Mouse (Mus musculus) layer of hippocampus, postnatal 25 days (tissue): ENCODE results near the gene Hnrnpll. TPM values are rescaled to one million over a fixed set of nuclear protein-coding genes. Genes with fewer than 3 reads are reported as not detected.

Experiments
- DNase-seq, 2 experiments: peaks; one replicate each; pipeline ENCODE4 v3.0.0; 2022; ENCODE audit warnings: mixed read lengths in 2 of 2, low spot score in 1 of 2; ENCODE audit errors: extremely low spot score in 1 of 2
- total RNA-seq, 2 experiments: library from RNA; stranded (reverse); gene quantifications; 2 replicates each; pipeline ENCODE4 v1.2.3; 2021

Hnrnpll gene
- total RNA-seq = 10 to 100 TPM; 57.1 to 64.1 TPM

DNA sequence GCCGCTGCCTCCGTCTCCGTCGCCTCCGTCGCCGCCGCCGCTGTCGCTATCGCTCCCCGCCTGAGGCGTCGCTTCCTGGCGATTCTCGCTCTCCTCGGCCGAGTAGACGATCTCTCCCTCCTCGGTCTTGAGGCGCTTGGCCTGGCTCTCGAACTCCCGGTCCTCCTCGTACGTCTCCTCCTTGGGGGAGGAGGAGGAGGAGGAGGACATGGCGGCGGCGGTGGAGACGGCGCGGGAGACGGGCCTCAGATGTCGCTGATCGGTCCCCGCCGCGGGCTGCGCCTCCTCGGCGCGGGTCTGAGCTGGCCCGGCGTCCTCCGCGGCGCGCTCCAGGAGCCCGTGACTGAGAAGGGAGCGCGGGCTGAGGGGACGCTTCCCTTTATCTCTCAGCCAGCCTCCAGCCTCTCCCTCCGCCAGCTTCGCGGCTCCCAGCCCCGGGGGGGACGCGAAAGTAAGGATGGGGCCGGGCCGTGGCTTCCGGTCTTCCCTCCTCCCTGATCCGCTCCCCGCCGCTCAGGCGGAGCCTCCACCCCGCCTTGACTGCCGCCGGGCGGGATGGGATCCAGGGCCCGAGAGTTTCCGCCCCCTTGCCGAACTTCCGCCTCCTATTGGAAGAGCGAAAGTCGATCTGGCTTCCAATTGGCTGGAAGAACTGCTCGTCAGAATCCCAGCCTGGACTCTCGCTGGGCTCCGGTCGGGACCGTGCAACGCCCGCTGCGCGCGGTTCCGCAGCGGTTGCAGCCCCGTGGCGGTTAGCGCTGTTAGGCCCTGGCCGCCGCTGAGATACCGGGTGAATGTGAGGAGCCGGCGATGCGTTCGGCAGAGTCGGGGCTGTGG, at the start of gene Hnrnpll:
TSS of gene Hnrnpll (minus strand) at position 552 of the 837 bp plus-strand sequence.
- peak; percentile 94 to 99 for DNase-seq

DNA sequence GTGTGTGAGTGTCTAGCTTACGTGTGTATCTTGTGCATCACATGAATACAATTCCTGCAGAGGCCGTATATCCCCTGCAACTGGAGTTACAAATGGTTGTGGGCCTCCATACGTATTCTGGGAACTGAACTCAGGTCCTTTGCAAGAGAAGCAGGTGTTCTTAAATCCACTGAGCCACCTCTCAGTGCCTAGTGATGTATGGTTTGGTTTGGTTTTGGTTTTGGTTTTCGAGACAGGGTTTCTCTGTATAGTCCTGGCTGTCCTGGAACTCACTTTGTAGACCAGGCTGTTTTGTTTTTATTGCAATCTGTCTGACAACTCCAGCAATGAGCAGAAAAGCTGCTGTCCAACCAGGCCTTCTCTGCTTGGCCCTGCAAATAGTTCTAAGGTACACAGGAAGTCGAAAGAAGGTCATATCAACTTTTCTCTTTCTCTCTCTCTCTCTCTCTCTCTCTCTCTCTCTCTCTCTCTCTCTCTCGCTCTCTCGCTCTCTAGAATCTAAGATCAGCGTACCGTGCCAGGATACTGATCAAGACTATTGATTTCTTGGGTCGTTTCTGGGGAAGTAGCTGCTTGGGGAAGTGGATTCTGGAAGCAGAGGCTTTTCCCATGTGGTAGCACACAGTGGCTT, 43.3 kb upstream of the Hnrnpll start:
- DNase-seq = no peak

DNA sequence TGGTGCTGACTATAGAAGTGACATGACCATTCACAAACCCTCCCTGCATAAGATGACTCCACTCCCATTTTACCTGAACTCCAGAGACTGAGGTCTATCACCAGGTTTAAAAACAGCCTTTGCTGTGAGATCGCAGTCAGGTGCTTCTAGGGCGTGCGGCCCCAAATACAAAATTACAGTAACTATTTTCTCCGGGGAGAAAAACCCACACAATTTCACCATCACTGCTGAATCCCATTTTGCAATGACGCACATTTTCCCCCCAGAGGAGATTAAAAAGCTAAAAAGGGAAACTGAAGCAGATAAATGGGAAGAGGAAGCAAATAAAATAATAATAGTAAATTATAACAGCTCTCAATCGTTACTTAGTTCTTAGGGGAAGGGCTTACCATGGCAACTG, 37.7 kb upstream of the Hnrnpll start:
- DNase-seq = no peak

DNA sequence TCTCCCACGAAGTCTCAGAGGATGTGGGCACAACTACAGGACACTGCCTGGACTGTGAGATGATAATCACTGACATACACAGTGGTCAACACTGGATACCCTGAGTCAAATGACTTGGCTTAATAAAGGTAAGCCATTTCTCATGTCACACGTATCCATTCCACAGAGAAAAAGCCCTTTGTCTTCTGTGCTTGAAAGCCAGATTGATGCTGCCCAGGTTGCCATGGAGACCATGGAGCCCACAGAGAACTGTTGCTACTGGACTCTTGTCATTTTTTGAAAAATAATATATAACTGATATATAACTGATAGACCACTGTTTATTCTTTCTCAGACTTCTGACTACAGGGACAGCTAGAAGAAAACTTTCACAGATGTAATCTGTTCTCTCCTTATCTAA, 35.1 kb upstream of the Hnrnpll start:
- no peak for DNase-seq

DNA sequence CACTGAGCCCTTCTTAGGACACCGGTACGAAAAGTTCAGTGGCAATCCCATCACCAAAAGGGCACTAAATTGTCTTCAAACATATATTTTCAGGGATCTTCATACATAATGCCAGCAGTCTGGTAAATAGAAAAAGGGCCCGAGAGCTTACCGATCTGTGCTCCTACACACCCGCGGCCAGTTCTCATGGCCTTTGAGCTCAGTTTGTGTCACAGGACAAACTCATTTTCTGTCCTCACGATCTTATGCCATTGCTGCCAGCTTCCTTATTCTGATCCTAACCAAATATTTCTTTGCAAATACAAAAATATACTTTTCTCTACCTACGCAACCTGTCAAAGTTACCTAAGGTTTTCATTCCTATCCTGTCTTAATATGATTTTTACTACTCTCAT, 34.6 kb upstream of the Hnrnpll start:
- DNase-seq = no peak

DNA sequence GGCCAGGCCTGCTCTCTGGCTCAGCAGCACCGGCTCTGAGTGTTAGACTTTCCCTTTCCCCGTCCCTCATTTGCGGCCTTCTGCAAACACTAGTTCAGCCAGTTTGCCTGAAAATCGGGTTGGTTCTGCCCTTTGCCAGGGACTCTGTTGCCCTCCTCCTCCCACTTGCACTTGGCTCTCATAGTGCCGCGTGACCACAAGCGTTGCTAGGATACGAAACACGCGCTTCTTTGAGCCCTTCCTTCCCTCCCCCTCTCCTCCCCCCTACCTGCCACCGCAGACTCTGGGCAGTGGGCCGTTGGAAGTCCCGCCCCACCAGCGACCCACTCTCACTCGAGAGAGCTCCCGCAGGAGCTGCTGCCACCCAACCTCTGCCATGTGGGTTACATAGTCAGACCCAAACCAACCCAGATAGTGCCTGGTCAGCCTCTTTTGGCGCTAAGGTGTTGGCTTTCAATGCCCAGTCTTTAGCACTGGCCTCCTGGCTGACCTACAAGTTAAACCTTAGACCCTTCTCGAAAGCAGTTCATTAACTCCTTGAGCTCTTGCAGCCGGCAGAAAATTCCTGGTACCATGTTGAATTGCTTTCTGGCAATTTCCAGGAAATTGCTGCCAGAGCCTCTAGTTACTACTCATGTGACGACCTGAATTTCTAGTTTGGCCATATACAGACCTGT, 34.0 kb upstream of the Hnrnpll start:
- DNase-seq = peak; percentile 20 to 34

DNA sequence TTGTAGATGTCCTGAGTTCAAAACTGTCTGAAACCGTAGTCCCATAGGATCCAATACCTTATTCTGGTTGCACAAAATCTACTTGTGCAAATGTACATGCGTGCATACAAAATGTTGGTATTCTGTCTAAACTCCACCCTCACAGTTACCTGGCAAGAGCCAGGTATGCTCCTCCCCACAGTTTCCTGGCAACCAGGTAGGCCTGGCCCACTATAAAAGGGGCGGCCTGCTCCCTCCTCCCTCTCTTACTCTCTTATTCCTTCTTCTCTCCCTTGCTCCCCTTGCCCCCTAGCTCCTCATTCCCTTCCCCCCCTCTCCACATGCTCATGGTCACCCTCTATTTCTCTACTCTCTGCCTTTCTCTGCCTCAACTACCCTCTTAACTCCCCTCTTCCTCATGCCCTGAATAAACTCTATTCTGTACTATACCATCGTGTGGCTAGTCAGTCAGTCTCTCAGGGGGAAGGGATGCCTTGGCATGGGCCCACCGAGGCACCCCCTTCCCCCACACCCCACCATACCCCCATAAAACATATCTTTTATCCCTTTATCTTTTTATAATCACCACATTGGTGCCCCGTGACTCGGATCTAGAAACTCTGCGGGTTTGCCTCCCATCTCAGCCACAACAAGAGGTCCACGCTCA, 33.2 kb upstream of the Hnrnpll start:
- DNase-seq = no peak

DNA sequence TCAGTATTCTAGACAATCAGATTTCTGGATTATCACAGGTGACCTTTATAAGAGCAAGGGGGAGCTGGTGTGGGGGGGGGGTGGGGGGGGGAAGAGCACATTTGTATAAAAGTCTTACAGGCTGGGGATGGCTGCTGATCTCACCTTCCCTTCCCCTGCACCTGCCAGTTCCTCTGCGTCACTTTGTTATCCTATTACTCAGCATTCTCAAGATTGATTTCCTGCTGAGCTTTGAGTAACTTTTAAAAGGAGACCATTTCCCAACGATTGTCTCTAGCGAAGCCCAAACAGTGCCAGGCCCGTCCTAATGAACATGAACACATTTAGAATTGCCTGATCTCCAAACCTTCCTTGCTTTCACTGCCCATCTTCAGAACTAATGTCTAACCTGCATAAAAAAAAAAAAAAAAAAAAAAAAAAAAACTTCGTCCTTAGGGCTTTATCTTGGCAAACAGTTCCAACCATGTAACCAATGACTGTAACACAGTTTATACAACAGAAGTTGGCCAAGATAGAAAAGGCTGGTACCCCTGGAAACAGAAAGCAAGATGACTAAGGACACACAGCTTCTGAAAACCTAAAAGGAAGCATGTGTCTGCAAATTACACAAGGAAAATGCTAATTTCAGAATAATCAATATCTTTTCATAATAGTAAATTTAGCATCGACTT, 29.9 kb upstream of the Hnrnpll start:
- DNase-seq = no peak

DNA sequence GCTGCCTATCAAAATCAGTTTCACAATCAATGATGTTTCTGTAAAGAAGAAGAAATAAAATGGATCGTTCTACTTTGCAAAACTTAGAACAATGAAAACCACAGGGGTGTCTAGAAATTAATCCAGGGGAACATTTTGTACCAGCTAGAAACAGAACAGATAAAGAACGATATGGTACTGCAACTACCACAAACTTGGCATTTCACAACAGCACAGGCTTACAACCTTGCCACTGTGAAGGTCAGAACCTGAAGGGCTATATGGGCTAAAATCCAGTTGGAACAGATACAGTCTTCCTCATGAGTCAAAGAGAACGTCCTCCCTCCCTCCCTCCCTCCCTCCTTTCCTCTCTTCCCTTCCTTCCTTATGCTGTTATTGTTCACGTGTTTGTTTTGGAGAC, 28.4 kb upstream of the Hnrnpll start:
- no peak for DNase-seq

DNA sequence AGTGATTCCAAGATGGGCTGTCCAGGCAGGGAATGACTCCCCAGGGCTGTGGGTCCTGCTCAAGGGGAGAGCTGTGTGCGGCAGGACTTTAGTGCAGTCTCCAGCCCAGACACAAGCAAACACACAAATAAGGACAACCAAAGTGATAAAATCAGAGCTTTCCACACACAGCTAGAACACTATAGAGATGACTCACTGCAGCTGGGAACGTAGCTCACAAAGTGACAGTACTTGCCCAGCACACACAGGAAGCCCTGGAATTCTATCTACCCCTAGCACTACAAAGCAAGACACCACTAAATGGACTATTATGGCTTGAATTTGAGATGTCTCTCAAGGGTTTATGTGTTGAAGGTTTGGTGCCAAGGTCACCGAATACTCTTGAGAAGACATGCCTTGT, 26.0 kb upstream of the Hnrnpll start:
- DNase-seq = no peak

DNA sequence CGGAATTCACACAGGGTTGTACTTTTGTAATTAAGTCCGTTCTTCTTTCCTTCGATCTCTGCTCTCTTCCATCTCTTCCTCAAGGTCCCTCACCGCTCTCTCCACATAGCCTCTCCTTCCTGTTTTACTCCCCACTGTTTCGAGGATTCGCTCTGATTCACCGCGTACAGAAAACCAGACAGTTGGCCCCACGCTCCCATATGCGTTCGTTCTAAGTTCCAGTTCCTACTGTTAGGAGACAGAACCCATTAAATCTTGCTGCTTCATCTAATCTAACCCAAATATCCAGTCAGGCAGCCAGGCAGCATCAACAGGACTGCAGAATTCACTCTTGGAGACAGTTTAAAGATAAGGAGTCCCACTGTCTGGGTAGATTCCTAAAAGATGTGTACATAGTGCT, 24.5 kb upstream of the Hnrnpll start:
- DNase-seq = no peak

DNA sequence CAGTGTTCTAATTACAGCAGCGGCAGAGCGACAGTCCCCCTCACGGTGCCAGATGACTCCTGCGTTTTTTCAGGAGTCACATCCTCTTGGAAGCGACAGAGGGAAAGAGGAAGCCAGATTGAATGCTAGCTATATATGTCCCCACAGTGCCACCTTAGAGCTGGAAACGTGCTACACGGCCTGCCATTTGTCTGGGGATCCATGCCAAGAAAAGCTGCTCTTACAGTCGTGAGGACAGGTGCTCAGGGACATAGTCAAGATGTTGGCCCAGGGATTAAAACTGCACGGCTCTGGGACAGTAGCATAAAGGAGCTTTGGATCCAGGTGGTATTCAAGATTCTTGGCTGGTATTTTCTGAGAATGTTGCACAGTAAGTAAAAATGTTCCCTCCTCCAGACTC, 22.3 kb upstream of the Hnrnpll start:
- peak in 1 of 2 experiments; percentile 29 for DNase-seq

DNA sequence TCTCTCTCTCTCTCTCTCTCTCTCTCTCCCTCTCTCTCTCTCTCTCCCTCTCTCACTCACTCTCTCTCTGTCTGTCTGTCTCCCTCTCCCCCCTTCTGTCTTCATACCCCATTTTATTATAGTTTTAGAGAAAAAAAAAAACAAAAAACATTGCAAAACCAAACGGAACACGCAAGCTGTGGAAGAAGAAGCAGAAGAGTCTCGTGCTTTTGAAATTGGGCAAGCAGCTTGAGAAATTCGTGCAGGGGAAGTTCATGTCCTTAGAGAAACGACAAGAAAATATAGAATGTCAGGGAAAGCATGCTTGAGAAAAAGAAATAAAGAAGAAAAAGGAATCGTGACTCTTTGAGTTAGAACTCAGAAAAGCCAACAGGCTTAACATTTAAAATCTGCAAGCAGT, 21.1 kb upstream of the Hnrnpll start:
- no peak for DNase-seq

DNA sequence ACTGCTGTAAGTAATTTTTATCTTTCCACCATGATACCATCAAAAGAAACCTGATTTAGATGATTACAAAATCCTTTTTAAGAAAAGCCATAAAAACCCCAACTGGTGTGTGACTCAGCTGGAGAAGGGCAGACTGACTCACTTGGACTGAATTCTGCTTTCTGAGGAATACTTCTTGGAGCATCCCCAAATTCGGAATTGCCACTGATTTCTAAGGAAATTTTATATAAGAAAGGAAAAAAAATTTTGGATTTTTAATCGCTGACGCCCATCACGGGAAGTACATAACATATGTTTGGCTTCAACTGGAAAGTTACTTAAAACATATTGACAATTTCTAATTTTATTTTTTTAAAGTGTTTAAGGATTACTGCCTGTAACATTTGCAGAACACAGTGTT, 16.6 kb upstream of the Hnrnpll start:
- no peak for DNase-seq

DNA sequence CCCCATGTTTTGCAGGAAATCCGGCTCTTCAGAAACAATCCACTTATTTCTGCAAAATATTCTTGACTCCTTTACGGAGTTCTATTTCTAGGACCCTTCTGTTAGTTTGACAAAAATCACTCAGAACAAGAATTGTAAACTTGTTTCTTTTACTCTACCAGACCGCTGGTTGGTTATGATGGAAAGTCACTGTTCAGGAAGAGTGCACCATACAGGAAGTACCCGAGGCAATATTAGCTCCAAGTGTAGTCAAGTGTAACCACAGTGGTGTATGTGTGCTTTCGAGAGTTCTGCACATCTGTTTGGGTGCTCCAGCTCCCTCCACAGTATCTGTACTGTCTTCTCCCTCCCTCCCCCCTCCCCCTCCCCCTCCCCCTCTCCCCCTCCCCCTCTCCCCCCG, 5.1 kb upstream of the Hnrnpll start:
- no peak for DNase-seq

DNA sequence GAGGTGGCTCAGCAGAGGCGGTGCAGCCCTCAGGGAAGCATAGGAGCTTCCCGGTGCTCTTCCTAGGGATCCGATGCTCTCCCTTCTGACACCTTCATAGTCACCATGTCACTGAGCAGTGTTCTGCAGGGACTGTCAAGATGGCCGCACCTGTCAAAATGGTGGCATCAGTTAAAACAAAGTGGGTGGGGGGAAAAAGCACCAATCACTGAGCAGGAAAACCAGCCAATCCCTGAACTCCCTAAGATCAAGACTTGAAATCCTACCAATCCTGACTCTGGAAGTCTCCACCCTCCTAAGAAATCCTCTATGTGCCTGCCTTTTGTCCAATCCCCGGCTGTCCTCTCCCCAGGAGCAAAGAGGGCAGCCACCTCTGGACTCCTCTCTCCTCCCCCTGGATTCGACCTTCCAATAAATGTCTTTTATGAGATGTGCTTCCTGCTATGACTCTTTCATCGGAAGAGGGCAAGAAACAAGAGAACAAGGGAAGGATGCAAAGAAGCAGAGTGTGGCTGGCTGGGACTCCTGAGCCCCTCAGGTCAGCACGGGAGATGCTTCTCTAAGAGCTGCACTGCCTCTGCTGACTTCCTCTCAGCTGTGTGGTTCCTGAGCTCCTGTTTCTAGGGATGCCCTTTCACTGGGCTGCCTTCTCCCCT, 1.8 kb upstream of the Hnrnpll start:
- no peak for DNase-seq

DNA sequence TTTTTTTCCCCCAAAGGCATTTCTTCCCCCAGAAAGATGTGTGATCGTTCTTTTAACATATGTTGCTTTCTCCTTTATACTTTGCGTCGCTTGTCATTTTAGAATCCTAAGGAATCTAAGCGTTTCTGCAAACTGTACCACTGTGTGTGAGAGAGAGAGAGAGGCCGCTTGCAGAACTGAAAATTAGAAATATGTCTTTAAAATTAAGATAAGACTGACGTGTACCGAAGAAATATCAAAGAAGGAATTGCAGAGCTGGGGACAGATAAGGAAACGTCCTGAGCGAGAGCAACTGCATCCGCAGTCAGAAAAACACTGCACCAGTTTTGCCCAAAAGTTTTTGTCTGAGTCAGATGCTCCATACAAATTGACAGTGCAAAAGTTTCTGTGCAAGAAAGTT, 1.3 kb upstream of the Hnrnpll start:
- DNase-seq = no peak

DNA sequence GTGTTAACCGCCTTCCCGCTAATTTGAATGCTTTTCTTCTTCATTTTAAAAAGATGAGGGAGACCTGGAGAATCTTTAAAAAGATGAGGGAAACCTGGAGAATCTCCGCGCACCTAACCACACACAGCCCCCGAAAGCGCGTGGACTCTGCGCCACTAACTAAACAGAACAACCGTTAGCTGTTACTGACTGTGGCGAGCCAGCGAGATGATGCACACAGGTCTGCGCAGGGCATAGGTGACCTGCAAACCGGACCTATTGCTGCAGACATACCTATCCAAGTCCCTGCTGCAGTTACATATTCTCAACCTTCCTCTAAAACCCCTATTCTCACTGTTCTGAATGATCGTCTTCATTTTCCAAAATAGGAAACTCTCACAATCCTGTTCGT, 481 bp upstream of the Hnrnpll start:
- DNase-seq = no peak

DNA sequence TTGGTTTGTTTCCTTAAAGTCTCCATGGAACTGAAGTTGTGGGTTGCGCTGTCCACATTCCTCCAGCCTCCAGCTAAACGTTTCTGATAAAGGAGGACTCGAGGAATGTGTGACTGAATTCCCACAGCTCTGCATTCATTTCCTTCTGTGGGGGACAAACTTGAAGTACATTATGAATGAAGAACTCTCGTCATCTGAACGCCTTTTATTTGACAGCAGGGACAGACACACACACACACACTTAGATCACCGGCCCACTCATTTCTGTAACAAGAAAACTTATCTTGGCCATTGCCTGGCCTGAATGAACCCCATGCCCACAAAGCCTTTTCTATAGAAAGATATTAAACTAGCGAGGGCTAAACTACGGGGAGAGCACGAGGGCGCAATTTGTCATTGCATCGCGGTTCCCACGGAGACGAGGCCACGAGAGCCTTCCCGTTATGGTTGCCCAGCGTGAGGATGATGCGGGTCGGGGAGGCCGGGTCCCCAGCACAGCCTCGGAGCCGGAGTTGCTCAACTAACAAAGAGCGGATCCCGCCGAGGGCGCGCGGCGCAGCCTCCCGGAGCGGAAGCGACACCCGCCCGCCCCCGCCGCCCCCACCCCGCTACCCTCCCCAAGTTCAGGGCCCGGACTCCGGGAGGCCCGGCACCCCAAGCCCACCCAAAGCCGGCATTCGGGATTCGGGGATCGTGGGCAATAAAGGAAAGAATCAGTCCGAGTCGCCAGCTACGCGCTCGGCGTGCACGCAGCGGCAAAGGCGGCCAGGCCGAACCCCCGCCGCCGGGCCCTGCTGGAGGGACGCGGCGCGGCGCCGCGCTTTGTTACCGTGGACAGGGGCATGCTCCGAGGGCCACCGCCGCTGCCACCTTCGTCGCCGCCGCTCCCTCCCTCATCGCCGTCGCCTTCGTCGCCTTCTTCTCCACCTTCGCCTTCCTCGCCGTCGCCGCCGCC, 1.0 kb downstream of the Hnrnpll start:
- peak; percentile 35 to 42 for DNase-seq
